Mouse (Mus musculus): ENCODE results near the gene Wt1. TPM values are rescaled to one million over a fixed set of nuclear protein-coding genes. Genes with fewer than 3 reads are reported as not detected.

Wt1 gene
- polyA plus RNA-seq, 1 experiment from 2014 or later = 8.9 TPM

DNA sequence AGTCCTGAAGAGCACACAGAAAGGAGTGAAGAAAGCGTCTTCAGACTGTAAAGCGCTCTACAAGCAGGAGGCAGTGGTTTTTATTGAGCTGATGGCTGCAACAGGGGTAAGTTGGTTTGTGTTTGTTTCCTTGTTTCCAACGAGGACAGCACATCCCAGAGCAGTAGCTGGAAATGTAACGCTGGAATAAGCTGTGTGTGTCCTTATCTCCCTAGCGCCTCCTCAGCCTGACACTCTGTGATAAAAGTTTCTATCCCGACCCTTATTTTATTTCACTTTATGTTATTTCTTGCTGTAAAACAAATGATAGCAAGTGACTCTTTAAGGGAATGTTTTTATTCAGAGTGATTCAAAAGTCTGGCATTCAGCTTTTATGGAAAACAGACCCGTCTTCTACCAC is 86.5 kb downstream of the Wt1 start:
- no peak for TF ChIP-seq CTCF (IDR thresholded peaks at IDR 0.05; ENCODE audit: low read depth)
- ATAC-seq (ENCODE audit: insufficient read depth) (no peak), DNase-seq (no peak)
- no peak overlapping the region for H3K4me2 ChIP-seq
- no peak overlapping the region for H3K9ac ChIP-seq
- H3K9me3 ChIP-seq (ENCODE audit: low read depth, low read length) = no peaks in the 10 kb centered on the region
- no peak overlapping the region for H3K27ac ChIP-seq (ENCODE audit: low read depth)
- H3K4me3 ChIP-seq (ENCODE audit: low read depth, low read length) = no peak overlapping the region
- WGBS = 49% methylated on average over 7 of the region's 7 CpGs
- no peaks in the 10 kb centered on the region for H3K36me3 ChIP-seq (ENCODE audit: insufficient read depth)
- H3K4me1 ChIP-seq (ENCODE audit: insufficient read depth) = no peaks in the 10 kb centered on the region
- H3K27me3 ChIP-seq (ENCODE audit: insufficient read depth, low read length) = no peaks in the 10 kb centered on the region

DNA sequence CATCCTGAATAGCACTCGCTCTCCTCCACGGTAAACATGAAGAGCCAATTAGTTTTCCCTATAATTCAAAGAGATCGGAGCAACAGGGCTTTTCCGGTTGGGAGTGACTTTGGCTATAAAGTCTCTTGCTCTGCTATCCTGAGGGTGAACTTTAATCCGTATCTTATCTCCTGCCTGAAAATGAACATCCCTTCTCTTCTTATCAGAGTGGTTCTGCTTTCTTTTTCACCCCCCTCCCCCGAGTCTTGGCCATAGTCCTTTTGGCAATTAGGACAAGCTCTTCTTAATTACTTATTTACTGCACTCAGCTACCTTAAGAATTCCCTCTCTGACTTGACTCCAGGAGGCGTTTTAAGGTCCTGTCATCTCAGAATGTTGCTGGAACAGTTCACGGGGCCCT is 89.6 kb downstream of the Wt1 start:
- H3K27ac ChIP-seq (ENCODE audit: low read depth) = no peak overlapping the region
- H3K4me3 ChIP-seq (ENCODE audit: low read depth, low read length) = no peak overlapping the region
- no peak overlapping the region for H3K4me2 ChIP-seq
- no peak overlapping the region for H3K9ac ChIP-seq
- no peaks in the 10 kb centered on the region for H3K4me1 ChIP-seq (ENCODE audit: insufficient read depth)
- ATAC-seq (ENCODE audit: insufficient read depth) = no peak
- DNase-seq = no peak
- H3K9me3 ChIP-seq (ENCODE audit: low read depth, low read length) = no peaks in the 10 kb centered on the region
- H3K36me3 ChIP-seq (ENCODE audit: insufficient read depth) = no peaks in the 10 kb centered on the region
- 31% methylated on average over 8 of the region's 8 CpGs for WGBS
- no peaks in the 10 kb centered on the region for H3K27me3 ChIP-seq (ENCODE audit: insufficient read depth, low read length)
- TF ChIP-seq CTCF (IDR thresholded peaks at IDR 0.05; ENCODE audit: low read depth) = no peak

DNA sequence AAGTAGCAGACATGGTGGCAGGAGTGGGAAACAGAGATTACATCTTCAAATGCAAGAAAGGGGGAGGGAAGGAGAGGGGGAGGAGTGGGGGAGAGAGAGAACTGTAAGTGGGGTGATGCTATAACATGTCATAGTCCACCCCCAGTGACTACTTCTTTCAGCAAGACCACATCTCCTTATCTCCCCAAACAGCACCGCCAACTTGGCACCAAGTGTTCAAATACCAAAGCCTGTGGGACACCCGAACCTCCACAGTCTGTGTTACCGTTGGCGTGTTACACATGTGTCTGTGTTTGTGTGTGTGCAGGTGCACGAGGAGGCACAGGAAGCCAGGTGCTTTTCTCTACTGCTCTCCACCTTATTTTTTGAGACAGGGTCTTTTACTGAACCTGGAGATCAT is 92.9 kb downstream of the Wt1 start:
- ATAC-seq (ENCODE audit: insufficient read depth) (no peak), DNase-seq (no peak)
- H3K27me3 ChIP-seq (ENCODE audit: insufficient read depth, low read length) = 0 out of 2 replicates have a peak, but pooled peaks cover 4% of the 10 kb centered on the region
- H3K4me2 ChIP-seq = no peak overlapping the region
- H3K9me3 ChIP-seq (ENCODE audit: low read depth, low read length) = no peaks in the 10 kb centered on the region
- H3K4me1 ChIP-seq (ENCODE audit: insufficient read depth) = no peaks in the 10 kb centered on the region; the same call in 1 of the 2 replicates
- no peak overlapping the region for H3K27ac ChIP-seq (ENCODE audit: low read depth)
- no peak overlapping the region for H3K4me3 ChIP-seq (ENCODE audit: low read depth, low read length)
- H3K36me3 ChIP-seq (ENCODE audit: insufficient read depth) = no peaks in the 10 kb centered on the region
- no peak for TF ChIP-seq CTCF (IDR thresholded peaks at IDR 0.05; ENCODE audit: low read depth)
- H3K9ac ChIP-seq = no peak overlapping the region
- WGBS = 72% methylated on average over 5 of the region's 5 CpGs

DNA sequence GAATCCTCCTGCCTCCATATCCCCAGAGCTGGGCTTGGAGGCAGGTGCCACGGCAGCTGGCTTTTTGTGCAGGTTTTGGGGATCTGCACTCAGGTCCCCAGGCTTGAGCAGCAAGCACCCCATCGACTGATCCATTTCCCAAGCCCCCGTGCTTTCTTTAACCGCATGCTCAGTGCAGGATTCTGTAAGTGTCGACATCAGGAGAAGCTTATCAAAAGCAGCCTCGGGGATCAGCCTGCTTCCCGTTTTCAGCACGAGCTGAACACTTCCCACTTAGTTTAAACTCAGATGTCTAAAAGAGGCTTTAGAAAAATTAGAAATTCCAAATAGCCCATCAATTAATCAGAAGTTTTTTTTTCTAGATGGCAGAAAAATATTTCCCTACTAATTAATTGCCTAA is 93.3 kb downstream of the Wt1 start:
- DNase-seq (no peak), ATAC-seq (ENCODE audit: insufficient read depth) (no peak)
- H3K27ac ChIP-seq (ENCODE audit: low read depth) = no peak overlapping the region
- TF ChIP-seq CTCF (IDR thresholded peaks at IDR 0.05; ENCODE audit: low read depth) = no peak
- no peaks in the 10 kb centered on the region for H3K9me3 ChIP-seq (ENCODE audit: low read depth, low read length)
- H3K4me2 ChIP-seq = no peak overlapping the region
- H3K4me3 ChIP-seq (ENCODE audit: low read depth, low read length) = no peak overlapping the region
- 35% methylated on average over 8 of the region's 8 CpGs for WGBS
- peaks cover 8% of the 10 kb centered on the region; the same call in 1 of the 2 replicates for H3K27me3 ChIP-seq (ENCODE audit: insufficient read depth, low read length)
- H3K9ac ChIP-seq = no peak overlapping the region
- no peaks in the 10 kb centered on the region for H3K36me3 ChIP-seq (ENCODE audit: insufficient read depth)
- peaks cover 3% of the 10 kb centered on the region; the same call in 1 of the 2 replicates for H3K4me1 ChIP-seq (ENCODE audit: insufficient read depth)

DNA sequence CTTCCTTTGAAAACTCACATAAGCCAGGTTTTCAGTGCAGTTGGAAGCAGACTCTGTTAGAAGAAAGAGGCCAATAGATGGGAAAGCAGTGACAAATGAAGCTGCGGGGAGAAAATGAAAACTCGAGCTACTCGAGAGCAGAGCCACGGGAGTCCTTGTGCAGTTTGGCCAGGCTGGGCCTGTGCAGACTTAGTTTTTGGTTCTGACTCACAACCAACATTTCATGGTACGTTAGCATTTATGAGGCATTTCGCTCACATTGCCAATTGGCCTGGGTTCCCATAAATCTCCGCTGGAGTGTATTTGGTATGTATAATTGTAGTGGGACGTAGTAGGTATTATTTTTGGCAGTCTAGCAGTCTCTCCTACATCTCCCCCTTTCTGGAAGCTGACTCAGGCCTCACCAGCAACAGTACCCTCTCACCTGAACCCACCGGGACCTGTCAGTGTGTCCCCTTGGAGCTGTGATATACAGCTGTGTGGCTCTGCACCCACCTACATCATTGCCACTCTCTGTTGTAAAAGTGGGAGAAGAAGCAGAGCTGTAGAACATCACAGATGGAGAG is 94.5 kb downstream of the Wt1 start:
- H3K27ac ChIP-seq (ENCODE audit: low read depth) = no peak overlapping the region
- 69% methylated on average over 9 of the region's 9 CpGs for WGBS
- no peak for TF ChIP-seq CTCF (IDR thresholded peaks at IDR 0.05; ENCODE audit: low read depth)
- no peak overlapping the region for H3K4me2 ChIP-seq
- peaks cover 17% of the 10 kb centered on the region for H3K27me3 ChIP-seq (ENCODE audit: insufficient read depth, low read length)
- H3K9ac ChIP-seq = no peak overlapping the region
- H3K4me1 ChIP-seq (ENCODE audit: insufficient read depth) = peaks cover 3% of the 10 kb centered on the region
- no peaks in the 10 kb centered on the region for H3K9me3 ChIP-seq (ENCODE audit: low read depth, low read length)
- no peak for DNase-seq
- no peak overlapping the region for H3K4me3 ChIP-seq (ENCODE audit: low read depth, low read length)
- no peak for ATAC-seq (ENCODE audit: insufficient read depth)
- no peaks in the 10 kb centered on the region for H3K36me3 ChIP-seq (ENCODE audit: insufficient read depth)

Other genes starting within 250 kb of the Wt1 start
- 321 and 324 TPM in 2 replicates for gene Eif3m, start 109.4 kb upstream of the Wt1 start, polyA plus RNA-seq (2014; fragmentation: Nextera tagmentation; extraction: Ambion mirVana)
- not detected in 2 replicates for gene Gm11060, start 34.5 kb upstream of the Wt1 start, polyA plus RNA-seq (2014; fragmentation: Nextera tagmentation; extraction: Ambion mirVana)
- gene Them7, start 97.8 kb downstream of the Wt1 start, polyA plus RNA-seq (2014; fragmentation: Nextera tagmentation; extraction: Ambion mirVana) = 0.16 and 0.18 TPM in 2 replicates